Mouse (Mus musculus) kidney, postnatal 25 days (tissue): ENCODE measurements around the gene Rsph4a.
"Not testable (repeated sequence)": the region's sequence is repeated elsewhere in the genome, so short reads cannot be mapped to it uniquely, and the experiment has no call there.

Source experiments
- DNase-seq, 2 experiments: peaks; one replicate each; pipeline ENCODE4 v3.0.0; 2021; ENCODE audit warnings: mixed read lengths in 2 of 2

Gene Rsph4a

GRCm38 (mm10) chr10:33904530-33905481 lies at the start of gene Rsph4a:
TSS of gene Rsph4a (plus strand) at chr10:33905111.
- peak; percentile 54 to 63 for DNase-seq

GRCm38 (mm10) chr10:33857421-33857820 lies 47.5 kb upstream of the Rsph4a start, which contains the start of gene Sult3a1:
TSS of gene Sult3a1 (plus strand) at chr10:33857721.
- no peak for DNase-seq

- DNase-seq: no peak
Measured at GRCm38 (mm10) chr10:33865994-33866393, 38.9 kb upstream of the Rsph4a start.

- peak in 1 of 2 experiments; percentile 29 for DNase-seq
Measured at GRCm38 (mm10) chr10:33870441-33870840, 34.5 kb upstream of the Rsph4a start.

GRCm38 (mm10) chr10:33872672-33873398 lies 32.1 kb upstream of the Rsph4a start:
- DNase-seq: peak; percentile 47 to 50

- DNase-seq: not testable (repeated sequence)
Measured at GRCm38 (mm10) chr10:33882411-33882810, 22.5 kb upstream of the Rsph4a start.

GRCm38 (mm10) chr10:33901520-33901919 lies 3.4 kb upstream of the Rsph4a start:
- DNase-seq: not testable (repeated sequence)

- peak; percentile 7 to 34 for DNase-seq
Measured at GRCm38 (mm10) chr10:33905489-33905888, 578 bp downstream of the Rsph4a start.

- peak in 1 of 2 experiments; percentile 16 for DNase-seq
Measured at GRCm38 (mm10) chr10:33940702-33941101, 35.8 kb downstream of the Rsph4a start.

- DNase-seq: peak in 1 of 2 experiments; percentile 33
Measured at GRCm38 (mm10) chr10:33945390-33945789, 40.5 kb downstream of the Rsph4a start.

- DNase-seq: no peak
Measured at GRCm38 (mm10) chr10:33946336-33946735, 41.4 kb downstream of the Rsph4a start.

- peak; percentile 89 to 93 for DNase-seq
Measured at GRCm38 (mm10) chr10:33950803-33951583, 46.1 kb downstream of the Rsph4a start, which contains the start of gene Zup1. TSS of gene Zup1 (minus strand) at chr10:33951269.

- DNase-seq: no peak
Measured at GRCm38 (mm10) chr10:33952509-33952908, 47.6 kb downstream of the Rsph4a start.
